Mouse (Mus musculus) retina, postnatal 7 days (tissue): ENCODE measurements around the gene Myh6.

Experiments used
- DNase-seq: peaks from one replicate; pipeline ENCODE4 v3.0.0-alpha.2; 2012; ENCODE audit warnings: low read depth, low spot score

Gene Myh6

DNA sequence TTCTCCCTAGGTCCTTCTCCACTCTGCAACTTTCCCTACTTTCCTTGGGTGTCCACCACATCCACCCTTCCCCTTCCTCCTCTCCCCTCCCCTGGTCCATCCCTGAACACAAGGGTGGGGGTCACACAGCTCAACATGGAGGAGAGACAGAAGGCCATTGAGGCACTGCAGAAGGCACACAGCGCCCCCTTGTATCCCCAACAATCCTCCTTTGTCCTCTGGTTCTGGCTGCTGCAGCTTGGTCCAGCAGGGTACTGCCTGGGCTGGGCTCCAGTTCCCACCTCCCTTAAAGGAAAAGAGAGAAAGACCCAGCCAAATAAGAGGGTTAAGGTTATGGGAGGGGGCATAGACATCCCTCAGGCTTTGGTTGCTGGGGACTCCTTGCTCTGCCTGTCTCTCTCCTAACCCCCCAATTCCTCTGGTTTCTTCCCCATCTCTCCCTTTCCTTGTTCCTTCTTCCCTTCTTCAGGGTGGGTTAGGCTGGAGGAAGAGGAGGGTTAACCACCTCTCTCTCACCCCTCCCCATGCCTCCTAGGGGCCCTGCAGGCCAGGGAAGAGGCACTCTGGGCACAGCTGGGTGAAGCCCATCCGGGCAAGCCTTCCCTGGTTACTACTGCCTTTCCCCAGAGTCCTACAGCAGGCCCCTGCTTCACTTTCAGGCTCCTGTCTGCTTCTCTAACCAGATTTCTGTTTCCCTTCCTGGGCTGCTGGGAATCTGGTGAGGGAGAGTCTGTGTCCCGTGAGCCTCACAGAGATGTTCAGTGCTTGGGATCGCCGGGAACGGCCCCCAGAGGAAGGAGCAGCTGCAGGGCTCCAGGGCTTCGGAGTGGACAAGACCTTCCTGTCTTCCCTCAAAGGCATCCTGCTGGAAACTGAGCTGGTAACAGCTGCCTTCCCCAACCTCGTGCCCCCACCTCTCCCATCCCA, 30.6 kb downstream of the Myh6 start, which contains the start of gene Cmtm5:
Gene Cmtm5, plus strand, starts transcription at position 358 of the 927 bp plus-strand sequence.
- DNase-seq: no peak

GRCm38 (mm10) chr14:54932645-54933150, 34.0 kb downstream of the Myh6 start, which contains the start of gene Il25:
Il25 (plus strand) TSS chr14:54932695.
- no peak for DNase-seq

- DNase-seq: no peak
These were observed 36.3 kb downstream of the Myh6 start for GRCm38 (mm10) chr14:54930431-54930830.

GRCm38 (mm10) chr14:54929801-54930200, 36.9 kb downstream of the Myh6 start:
- no peak for DNase-seq

GRCm38 (mm10) chr14:54927296-54927695, 39.4 kb downstream of the Myh6 start:
- no peak for DNase-seq

GRCm38 (mm10) chr14:54926401-54927158, 40.1 kb downstream of the Myh6 start:
- DNase-seq: peak; percentile 51

DNA sequence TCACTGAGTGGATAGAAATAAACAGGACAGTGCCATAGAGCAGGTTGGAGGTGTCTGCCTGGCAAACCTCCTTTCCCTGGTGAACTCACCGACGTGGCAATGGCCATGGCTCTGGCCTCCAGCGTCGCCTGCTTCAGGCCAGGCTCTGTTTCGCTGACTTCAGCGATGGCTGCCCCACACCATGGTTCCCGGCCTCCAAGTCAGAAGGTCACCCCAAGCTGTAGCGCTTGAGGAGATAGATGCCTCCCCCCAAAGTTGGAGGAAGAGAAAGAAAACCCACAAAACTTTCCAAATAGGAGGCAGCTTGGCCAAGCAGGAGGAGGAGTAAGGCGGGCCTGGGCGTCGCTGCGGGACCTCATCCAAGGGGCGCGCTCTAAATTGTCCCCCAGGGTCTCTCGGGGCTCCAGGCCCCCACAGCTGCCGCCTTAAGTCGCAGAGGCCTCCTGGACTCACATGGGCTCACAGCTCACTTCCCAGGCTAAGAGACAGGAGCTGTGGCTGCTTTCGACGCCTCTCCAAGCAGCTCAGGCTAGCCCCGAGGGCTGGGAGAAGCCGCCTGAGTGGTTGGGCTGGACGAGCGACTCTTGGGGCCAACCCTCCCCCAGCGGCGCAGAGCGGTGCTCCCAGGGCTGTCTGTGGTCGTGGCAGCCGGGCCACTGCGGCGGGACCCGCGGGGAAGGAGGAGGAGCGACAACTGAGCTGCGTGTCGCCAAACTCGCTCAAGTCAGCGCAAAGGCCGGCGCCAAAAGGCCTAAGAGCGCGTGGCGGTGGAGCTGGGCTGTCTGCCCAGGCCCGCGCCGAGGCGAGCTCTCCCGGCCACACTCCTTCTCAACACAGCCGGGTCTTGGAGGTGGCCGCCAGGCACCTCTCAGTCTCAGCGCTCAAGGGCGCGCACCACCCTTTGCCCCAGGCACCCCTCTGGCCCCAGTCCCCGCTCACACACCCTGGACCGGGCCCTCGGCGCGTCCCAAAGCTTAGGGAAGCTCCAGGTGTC, 41.1 kb downstream of the Myh6 start, which contains the start of gene Efs:
Gene Efs, minus strand, starts transcription at position 778 of the 994 bp plus-strand sequence.
- DNase-seq: no peak

DNA sequence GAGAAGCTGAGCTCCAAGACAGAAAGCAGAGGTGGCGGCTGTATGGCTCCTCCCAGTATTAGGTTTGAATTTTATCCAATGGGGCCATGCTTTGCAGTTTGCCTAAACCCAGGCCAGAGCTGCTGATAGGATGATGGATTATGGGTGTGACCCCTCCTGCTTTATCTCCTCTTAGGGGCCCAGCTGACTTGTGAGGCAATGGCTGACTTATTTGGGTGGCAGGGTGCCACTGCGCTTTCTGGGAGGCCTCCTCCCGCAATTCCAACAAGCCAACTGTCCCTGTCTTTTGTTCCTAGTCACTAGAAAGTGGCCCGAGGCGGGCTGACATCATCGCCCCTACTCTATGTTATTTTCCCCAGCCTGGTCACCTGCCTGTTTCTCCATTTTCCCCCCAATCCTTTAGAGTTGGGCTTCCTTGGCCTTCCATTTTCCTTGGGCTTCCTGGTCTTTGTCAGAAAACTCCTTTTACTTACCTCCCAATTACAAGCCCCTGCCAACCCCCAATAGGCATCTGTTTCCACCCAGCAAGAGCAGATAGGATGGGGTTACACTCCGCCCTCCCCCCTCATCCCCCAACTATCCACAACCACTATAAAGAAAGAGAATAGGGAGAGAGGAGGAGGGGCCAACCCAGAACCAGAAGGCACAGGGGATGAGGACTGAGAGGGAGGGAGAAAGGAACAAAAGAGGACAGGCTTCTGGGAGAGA, 41.9 kb downstream of the Myh6 start:
- DNase-seq: no peak

GRCm38 (mm10) chr14:54920076-54920685, 46.5 kb downstream of the Myh6 start:
- no peak for DNase-seq

DNA sequence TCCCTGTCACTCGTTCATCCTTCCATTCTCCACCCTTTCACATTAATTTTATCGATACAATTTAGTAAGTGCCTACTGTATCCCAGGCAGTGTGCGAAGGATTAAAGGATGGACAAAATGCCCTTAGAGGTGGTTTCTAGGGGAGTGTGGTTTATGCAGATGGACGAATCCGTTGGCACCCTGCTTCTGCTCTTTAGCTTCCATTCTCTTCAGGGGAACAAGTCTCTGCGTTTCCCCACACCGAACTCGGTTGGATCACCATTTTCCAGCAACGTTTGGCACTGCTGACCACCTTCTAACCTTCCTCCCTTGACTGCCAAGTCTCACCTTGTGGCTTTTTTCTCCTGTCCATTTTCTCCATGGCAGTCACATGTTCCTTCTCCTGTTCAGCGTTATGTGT, 53.4 kb downstream of the Myh6 start:
- DNase-seq: no peak

- DNase-seq: peak; percentile 37
These were observed 53.8 kb downstream of the Myh6 start, which contains the start of gene Slc22a17 for GRCm38 (mm10) chr14:54912886-54913285. Slc22a17 (minus strand) TSS chr14:54913132.

DNA sequence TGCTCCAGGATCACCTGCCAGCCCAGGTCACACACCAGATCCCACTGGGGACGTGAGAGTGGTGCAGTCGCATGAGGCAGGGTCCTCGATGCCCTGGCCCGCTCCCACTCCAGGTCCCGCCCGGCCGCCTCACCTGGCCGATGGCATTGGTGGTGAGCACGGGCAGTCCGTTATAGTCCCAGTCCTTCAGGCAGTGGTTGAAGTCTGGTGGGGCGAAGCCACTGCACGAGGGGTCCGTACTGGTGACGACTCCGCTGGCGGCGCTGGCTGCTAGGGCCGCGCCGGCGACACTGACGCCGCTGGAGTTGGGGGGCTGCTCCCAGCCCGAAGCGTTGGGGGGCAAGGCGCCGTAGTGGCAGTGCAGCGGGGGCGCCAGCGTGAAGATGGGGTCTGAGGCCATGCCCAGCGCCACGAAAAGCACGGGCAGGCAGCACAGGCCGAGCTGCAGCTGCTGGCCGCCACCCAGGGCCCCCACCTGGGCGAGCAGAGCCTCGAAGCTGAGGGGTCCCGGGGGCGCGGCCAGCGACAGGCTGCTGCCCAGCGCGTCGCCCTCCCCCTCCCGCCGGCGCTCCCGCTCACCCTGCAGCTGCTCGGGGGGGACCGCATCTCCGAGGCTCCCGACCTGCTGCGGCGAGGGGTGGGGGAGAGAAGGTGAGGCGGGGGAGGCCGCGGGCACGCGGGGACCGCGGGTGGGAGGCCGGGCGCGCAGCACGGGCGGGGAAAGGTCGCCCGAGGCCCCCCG, 54.4 kb downstream of the Myh6 start:
- no peak for DNase-seq

DNA sequence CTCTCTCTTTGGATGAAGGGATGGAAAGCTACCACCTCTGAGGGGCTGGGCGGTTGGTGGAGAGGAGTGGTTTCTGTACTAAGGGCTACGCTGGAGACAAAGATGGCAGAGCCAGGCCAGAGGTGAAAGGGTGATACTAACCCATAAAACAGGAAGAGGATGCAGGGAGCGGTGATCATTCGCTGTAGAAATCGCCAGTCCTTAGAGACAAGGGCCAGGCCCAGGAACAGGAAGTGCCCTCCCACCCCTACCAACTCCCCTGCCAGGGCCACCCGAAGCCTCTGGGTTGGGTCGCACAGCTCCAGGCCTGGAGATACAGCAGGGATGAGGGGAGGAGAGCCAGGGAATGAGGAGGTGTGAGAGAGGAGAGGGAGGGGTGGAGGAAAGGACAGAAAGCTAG, 58.0 kb downstream of the Myh6 start:
- no peak for DNase-seq

- DNase-seq: no peak
These were observed 63.1 kb downstream of the Myh6 start for GRCm38 (mm10) chr14:54903641-54904040.

GRCm38 (mm10) chr14:54900383-54900782, 66.3 kb downstream of the Myh6 start:
- DNase-seq: no peak

DNA sequence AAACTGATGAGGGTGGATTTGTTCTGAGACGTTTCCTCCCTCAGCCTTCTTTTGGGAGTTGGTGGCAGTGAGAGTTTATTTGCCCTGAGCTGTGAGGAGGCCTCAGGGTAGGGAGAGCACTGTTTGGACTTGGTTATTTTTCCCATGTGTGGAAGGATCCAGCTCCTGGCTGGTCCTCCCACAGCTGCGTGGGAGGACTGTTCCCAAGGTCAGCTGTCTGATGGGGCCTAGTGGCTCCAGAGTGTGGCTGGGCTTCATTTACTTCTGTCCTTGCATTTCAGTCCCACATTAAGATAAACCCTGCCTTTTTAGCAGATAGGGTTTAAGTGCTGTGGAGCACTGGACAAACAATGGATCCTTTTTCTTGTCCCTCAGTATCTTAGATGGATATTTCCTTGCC, 69.3 kb downstream of the Myh6 start:
- no peak for DNase-seq

DNA sequence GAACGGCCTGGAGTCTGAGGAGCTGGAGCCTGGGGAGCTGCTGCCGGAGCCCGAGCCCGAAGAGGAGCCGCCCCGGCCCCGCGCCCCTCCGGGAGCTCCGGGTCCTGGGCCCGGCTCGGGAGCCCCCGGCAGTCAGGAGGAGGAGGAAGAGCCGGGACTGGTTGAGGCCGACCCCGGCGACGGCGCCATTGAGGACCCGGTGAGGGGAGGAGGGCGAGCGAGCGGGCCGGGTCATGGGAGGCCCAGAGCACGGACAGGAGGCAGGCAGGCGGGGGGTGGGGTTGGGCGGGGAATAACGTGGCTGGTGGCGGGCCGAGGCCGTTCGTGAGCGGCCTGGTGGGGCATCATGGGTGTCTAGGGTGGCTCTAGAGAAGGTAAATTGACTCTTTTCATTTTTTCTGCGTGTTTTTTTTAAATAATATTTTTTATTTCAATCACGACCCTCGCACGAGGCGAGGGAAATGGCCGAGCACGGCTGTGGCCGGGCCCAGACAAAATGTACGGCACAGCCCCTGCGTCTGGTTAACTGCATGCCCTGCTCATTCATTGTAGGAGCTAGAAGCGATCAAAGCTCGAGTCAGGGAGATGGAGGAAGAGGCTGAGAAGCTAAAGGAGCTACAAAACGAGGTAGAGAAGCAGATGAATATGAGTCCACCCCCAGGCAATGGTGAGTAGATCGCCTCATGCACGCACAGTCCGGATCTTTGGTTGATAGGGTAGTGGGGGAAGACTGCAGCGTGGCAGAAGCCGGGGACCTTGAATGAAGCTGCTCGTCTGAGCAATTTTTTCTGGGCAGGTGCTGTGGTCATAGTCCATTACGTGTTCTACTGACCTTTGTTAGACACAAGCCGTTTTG, 72.2 kb downstream of the Myh6 start:
- DNase-seq: no peak

DNA sequence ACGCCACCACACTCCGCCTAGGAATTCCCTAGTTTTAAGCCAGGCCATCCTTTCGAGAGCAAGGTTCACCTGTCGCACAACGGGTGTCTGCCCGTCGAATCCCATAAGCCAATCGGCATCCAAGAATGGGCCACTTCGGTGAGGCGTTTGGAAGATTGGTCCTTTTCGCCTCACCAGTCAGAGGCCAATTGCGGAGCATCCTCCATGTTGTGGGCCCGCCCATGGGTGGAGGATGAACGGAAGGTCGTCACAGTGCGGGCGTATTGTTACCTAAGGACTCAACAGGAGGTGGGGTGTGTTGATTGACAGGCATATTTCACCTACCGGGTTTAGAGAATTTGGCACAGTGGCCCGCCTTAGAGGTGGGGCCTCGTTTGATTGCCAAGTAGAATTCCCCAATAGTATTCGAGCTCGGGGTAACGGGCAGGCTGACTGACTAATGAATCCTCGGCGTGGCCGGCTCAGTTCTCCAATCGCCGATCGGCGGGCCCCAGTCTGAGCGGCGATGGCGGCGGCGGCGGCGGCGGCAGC, 73.0 kb downstream of the Myh6 start:
- DNase-seq: peak; percentile 98
